Mouse (Mus musculus): Measurements from ENCODE around the gene Ninj2.

DNA sequence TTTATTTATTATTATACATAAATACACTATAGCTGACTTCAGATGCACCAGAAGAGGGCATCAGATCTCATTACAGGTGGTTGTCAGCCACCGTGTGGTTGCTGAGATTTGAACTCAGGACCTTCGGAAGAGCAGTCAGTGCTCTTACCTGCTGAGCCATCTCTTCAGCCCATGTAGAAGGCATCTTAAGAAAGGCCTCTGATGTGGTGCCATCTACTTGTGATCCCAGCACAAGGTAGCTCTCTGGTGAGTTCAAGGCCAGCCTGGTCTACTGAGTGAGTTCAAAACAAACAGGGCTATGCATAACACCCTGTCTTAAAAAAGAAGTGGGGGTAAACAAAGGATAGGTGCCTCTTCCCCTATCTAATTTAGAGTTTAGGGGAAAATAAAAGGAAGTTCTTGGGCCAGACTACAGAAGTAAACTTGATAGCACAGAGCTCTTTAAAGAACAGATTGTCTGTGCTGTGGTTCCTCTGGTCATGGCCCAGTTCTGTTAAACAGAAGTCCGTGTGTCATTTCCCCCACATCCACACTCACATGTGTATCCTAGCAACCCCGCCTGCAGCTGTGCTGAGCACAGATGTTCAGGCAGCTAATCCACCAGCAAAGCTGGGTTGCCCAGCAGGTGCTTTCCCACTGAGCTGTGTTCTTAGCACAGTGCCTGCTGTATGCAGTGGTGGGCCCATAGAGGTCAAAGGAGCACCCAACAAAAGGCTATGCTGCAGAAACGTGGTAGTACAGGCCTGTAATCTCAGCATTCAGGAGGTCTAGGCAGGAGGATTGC, 61.6 kb downstream of the Ninj2 start:
- no peak for TF ChIP-seq MAZ (IDR thresholded peaks at IDR 0.05; ENCODE audit: low read depth, low read length)
- no peak for TF ChIP-seq CHD2 (IDR thresholded peaks at IDR 0.05; ENCODE audit: low read length)
- TF ChIP-seq CTCF (IDR thresholded peaks at IDR 0.05 in 2 of 3, conservative IDR thresholded peaks at IDR 0.05 in 1 of 3; ENCODE audit: control insufficient read depth in 1 of 3, insufficient read depth in 1 of 3, low read depth in 2 of 3, low read length in 3 of 3, poor library complexity in 1 of 3, severe bottlenecking in 1 of 3), result no peak
- TF ChIP-seq USF2 (IDR thresholded peaks at IDR 0.05; ENCODE audit: borderline replicate concordance in 1 of 2, insufficient read depth in 1 of 2, low read depth in 1 of 2, low read length in 2 of 2), result no peak
- no peak for TF ChIP-seq TCF12 (IDR thresholded peaks at IDR 0.05; ENCODE audit: low read depth, low read length)
- TF ChIP-seq GATA1 (IDR thresholded peaks at IDR 0.05; ENCODE audit: low read depth, low read length), result no peak
- no peak for TF ChIP-seq EP300 (IDR thresholded peaks at IDR 0.05; ENCODE audit: low read depth in 1 of 2, low read length in 2 of 2)
- no peak for TF ChIP-seq ZKSCAN1 (IDR thresholded peaks at IDR 0.05; ENCODE audit: low read depth, low read length)
- TF ChIP-seq HCFC1 (IDR thresholded peaks at IDR 0.05; ENCODE audit: low read depth, low read length), result no peak

All from MEL (cell line).